Mouse (Mus musculus) embryonic facial prominence, embryonic 14.5 days (tissue): Measurements from ENCODE around the gene Toe1. TPM values are rescaled to one million over a fixed set of nuclear protein-coding genes. Genes with fewer than 3 reads are reported as not detected.
A peak's percentile ranks its signal among the peaks of the same experiment; 100 is the strongest.

Source experiments
- ATAC-seq: fragments of 200-750 bp; cut with Nextera tagmentation; 2 replicates; pipeline ENCODE4 v1.8.0; 2017; ENCODE audit warnings: low read depth, moderate number of reproducible peaks, moderate TSS enrichment
- DNase-seq: peaks from one replicate; pipeline ENCODE4 v3.0.0-alpha.2; 2015; ENCODE audit warnings: low spot score
- H3K27ac ChIP-seq: fragments of 300-500 bp; sonication (generic); replicated peaks from 2 replicates; pipeline ENCODE4 v1.5.1; 2014; ENCODE audit warnings: low read depth, mild to moderate bottlenecking, low read length, moderate library complexity
- H3K27me3 ChIP-seq: fragments of 300-500 bp; sonication (generic); replicated peaks from 2 replicates; pipeline ENCODE4 v1.6.1; 2014; ENCODE audit warnings: low read length; ENCODE audit not compliant: control insufficient read depth, insufficient read depth
- H3K36me3 ChIP-seq: fragments of 300-500 bp; sonication (generic); 2 replicates; pipeline ENCODE4 v1.6.1; 2014; ENCODE audit warnings: low read length, mixed read lengths; ENCODE audit not compliant: control insufficient read depth, insufficient read depth
- H3K4me1 ChIP-seq: fragments of 300-500 bp; sonication (generic); 2 replicates; pipeline ENCODE4 v1.6.1; 2014; ENCODE audit warnings: antibody characterized with exemption, low read length; ENCODE audit not compliant: control insufficient read depth, insufficient read depth
- H3K4me2 ChIP-seq: fragments of 300-500 bp; sonication (generic); 2 replicates; pipeline ENCODE4 v1.6.1; 2014; ENCODE audit warnings: low read depth, mild to moderate bottlenecking, low read length, moderate library complexity, mixed read lengths
- H3K4me3 ChIP-seq: fragments of 300-500 bp; sonication (generic); 2 replicates; pipeline ENCODE4 v1.5.1; 2014; ENCODE audit warnings: low read depth, mild to moderate bottlenecking, low read length
- H3K9ac ChIP-seq: fragments of 300-500 bp; sonication (generic); 2 replicates; pipeline ENCODE4 v1.6.1; 2014; ENCODE audit warnings: low read depth, mild to moderate bottlenecking, low read length, moderate library complexity, mixed read lengths
- H3K9me3 ChIP-seq: fragments of 300-500 bp; sonication (generic); 2 replicates; pipeline ENCODE4 v1.6.1; 2016; ENCODE audit warnings: low read length; ENCODE audit not compliant: control insufficient read depth
- WGBS: fragments of 180-500 bp; shearing (Covaris S2); extraction: QIAGEN DNeasy Blood & Tissue Kit; methylation state at CpG from one replicate; pipeline ENCODE4 v1.1.7; 2014; 5-methylcytosine and 5-hydroxymethylcytosine counted together
- polyA plus RNA-seq: library from polyadenylated mRNA; unstranded; fragments of >200 nt; fragmentation: Nextera tagmentation; extraction: Ambion mirVana; gene quantifications from 2 replicates; pipeline ENCODE4 v1.2.1, GENCODE M21; 2014

Gene Toe1
- polyA plus RNA-seq, 1 experiment from 2014 or later, result 29.8 TPM

- Histone ChIP-seq H3K4me1 (no peaks in the 10 kb centered on the region), H3K9me3 (0 out of 2 replicates have a peak, but pooled peaks cover 3% of the 10 kb centered on the region), H3K27me3 (no peaks in the 10 kb centered on the region), H3K4me3 (no peak overlapping the region), H3K27ac (no peak overlapping the region), H3K36me3 (no peaks in the 10 kb centered on the region), H3K9ac (no peak overlapping the region), H3K4me2 (no peak overlapping the region)
- no peak for ATAC-seq
- no peak for DNase-seq
- WGBS, result 90% methylated on average over 1 of the region's 1 CpGs
These were observed 20.9 kb downstream of the Toe1 start for GRCm38 (mm10) chr4:116786587-116786986.

DNA sequence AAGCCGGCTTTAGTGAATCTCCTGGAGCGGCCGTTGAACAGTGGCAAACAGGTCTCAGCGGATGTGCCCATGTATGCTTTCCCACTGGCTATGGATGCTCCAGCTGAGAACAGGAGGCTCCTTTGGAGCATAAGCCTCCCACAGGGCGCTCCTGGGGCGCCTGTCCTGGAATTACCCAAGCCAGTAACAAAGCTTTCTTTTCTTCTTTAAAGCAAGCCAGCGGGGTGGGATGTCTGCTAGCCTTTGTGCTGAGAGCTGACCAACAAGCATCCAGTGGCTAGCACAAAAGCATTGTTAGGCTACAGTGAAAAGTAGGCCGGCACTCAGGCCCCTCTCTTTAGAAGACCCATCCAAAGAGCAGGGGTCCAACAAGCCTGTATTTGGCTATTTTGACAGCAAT is 25.3 kb downstream of the Toe1 start:
- H3K9ac ChIP-seq, result no peak overlapping the region
- H3K27me3 ChIP-seq, result no peaks in the 10 kb centered on the region
- no peak overlapping the region for H3K4me2 ChIP-seq
- 28% methylated on average over 8 of the region's 8 CpGs for WGBS
- 0 out of 2 replicates have a peak, but pooled peaks cover 3% of the 10 kb centered on the region for H3K9me3 ChIP-seq
- H3K4me1 ChIP-seq, result no peaks in the 10 kb centered on the region
- ATAC-seq (no peak; the same call in 1 of the 2 replicates), DNase-seq (peak; percentile 30)
- H3K27ac ChIP-seq, result no peak overlapping the region
- H3K4me3 ChIP-seq, result no peak overlapping the region
- no peaks in the 10 kb centered on the region for H3K36me3 ChIP-seq

- Histone ChIP-seq H3K27me3 (no peaks in the 10 kb centered on the region), H3K4me2 (no peak overlapping the region), H3K4me1 (no peaks in the 10 kb centered on the region), H3K4me3 (no peak overlapping the region), H3K9ac (no peak overlapping the region), H3K27ac (no peak overlapping the region), H3K36me3 (no peaks in the 10 kb centered on the region), H3K9me3 (0 out of 2 replicates have a peak, but pooled peaks cover under 1% of the 10 kb centered on the region)
- ATAC-seq, result no peak
- DNase-seq, result no peak
- WGBS, result 39% methylated on average over 2 of the region's 2 CpGs
These were observed 26.1 kb downstream of the Toe1 start for GRCm38 (mm10) chr4:116781366-116781765.

- Histone ChIP-seq H3K27me3 (no peaks in the 10 kb centered on the region), H3K4me2 (no peak overlapping the region), H3K27ac (no peak overlapping the region), H3K4me3 (no peak overlapping the region), H3K9me3 (no peaks in the 10 kb centered on the region), H3K4me1 (no peaks in the 10 kb centered on the region), H3K36me3 (no peaks in the 10 kb centered on the region), H3K9ac (no peak overlapping the region)
- WGBS, result 78% methylated on average over 2 of the region's 2 CpGs
- ATAC-seq (no peak), DNase-seq (no peak)
These were observed 26.9 kb downstream of the Toe1 start for GRCm38 (mm10) chr4:116780541-116780940.

- H3K4me3 ChIP-seq, result no peak overlapping the region
- DNase-seq, result no peak
These were observed 30.4 kb downstream of the Toe1 start for GRCm38 (mm10) chr4:116777079-116777478.

GRCm38 (mm10) chr4:116776391-116776790 is 31.0 kb downstream of the Toe1 start:
- no peaks in the 10 kb centered on the region for H3K36me3 ChIP-seq
- 88% methylated on average over 5 of the region's 5 CpGs for WGBS
- no peaks in the 10 kb centered on the region for H3K4me1 ChIP-seq
- no peak overlapping the region for H3K4me3 ChIP-seq
- ATAC-seq (no peak), DNase-seq (no peak)
- no peak overlapping the region for H3K4me2 ChIP-seq
- no peaks in the 10 kb centered on the region for H3K9me3 ChIP-seq
- no peak overlapping the region for H3K27ac ChIP-seq
- H3K27me3 ChIP-seq, result no peaks in the 10 kb centered on the region
- no peak overlapping the region for H3K9ac ChIP-seq

More at GRCm38 (mm10) chr4:116777079-116777478, 30.4 kb downstream of the Toe1 start:
- no peak overlapping the region for H3K27ac ChIP-seq
- no peak overlapping the region for H3K4me2 ChIP-seq
- no peaks in the 10 kb centered on the region for H3K27me3 ChIP-seq
- 83% methylated on average over 3 of the region's 3 CpGs for WGBS
- no peak overlapping the region for H3K9ac ChIP-seq
- no peaks in the 10 kb centered on the region for H3K9me3 ChIP-seq
- no peak for ATAC-seq
- H3K4me1 ChIP-seq, result no peaks in the 10 kb centered on the region
- H3K36me3 ChIP-seq, result no peaks in the 10 kb centered on the region

DNA sequence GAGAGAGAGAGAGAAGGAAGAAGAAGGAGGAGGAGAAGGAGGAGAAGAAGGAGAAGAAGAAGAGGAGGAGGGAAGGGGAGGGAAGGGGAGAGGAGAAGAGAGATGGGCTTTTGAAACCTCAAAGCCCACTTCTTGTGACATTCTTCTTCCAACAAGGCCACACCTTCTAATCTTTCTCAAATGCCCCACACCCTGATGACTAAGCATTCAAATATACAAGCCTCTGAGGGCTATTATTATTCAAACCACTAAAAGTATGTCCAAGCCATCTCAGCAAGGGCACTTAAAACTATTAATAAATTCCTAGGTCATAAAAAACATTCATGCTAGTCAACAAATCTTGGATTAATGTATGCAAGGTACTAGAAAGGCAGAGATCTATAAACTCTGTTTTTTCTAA is 38.4 kb downstream of the Toe1 start:
- H3K4me2 ChIP-seq, result no peak overlapping the region
- H3K27ac ChIP-seq, result no peak overlapping the region
- H3K4me3 ChIP-seq, result no peak overlapping the region
- ATAC-seq, result no peak
- H3K9me3 ChIP-seq, result no peaks in the 10 kb centered on the region
- no peaks in the 10 kb centered on the region for H3K27me3 ChIP-seq
- H3K36me3 ChIP-seq, result no peaks in the 10 kb centered on the region
- DNase-seq, result no peak
- H3K4me1 ChIP-seq, result no peaks in the 10 kb centered on the region
- no peak overlapping the region for H3K9ac ChIP-seq

GRCm38 (mm10) chr4:116768510-116768909 is 38.9 kb downstream of the Toe1 start:
- H3K36me3 ChIP-seq, result no peaks in the 10 kb centered on the region
- WGBS, result 84% methylated on average over 5 of the region's 5 CpGs
- no peak for ATAC-seq

GRCm38 (mm10) chr4:116764001-116764400 is 43.4 kb downstream of the Toe1 start:
- H3K4me1 ChIP-seq, result no peaks in the 10 kb centered on the region
- H3K4me3 ChIP-seq, result no peak overlapping the region
- no peaks in the 10 kb centered on the region for H3K36me3 ChIP-seq
- H3K9ac ChIP-seq, result no peak overlapping the region
- no peak overlapping the region for H3K27ac ChIP-seq
- ATAC-seq, result no peak
- no peak overlapping the region for H3K4me2 ChIP-seq
- no peaks in the 10 kb centered on the region for H3K27me3 ChIP-seq
- H3K9me3 ChIP-seq, result no peaks in the 10 kb centered on the region
- WGBS, result 89% methylated on average over 5 of the region's 5 CpGs
- DNase-seq, result no peak

More at GRCm38 (mm10) chr4:116768510-116768909, 38.9 kb downstream of the Toe1 start:
- Histone ChIP-seq H3K9me3 (no peaks in the 10 kb centered on the region), H3K4me3 (no peak overlapping the region), H3K27me3 (no peaks in the 10 kb centered on the region), H3K9ac (no peak overlapping the region), H3K4me2 (no peak overlapping the region), H3K4me1 (no peaks in the 10 kb centered on the region), H3K27ac (no peak overlapping the region)
- DNase-seq, result no peak
